Mouse (Mus musculus) lung, postnatal 0 days (tissue): ENCODE data around the gene Pnrc2. TPM values are rescaled to one million over a fixed set of nuclear protein-coding genes. Genes with fewer than 3 reads are reported as not detected.

Experiments used
- ATAC-seq: fragments of 200-750 bp; cut with Nextera tagmentation; 2 replicates; pipeline ENCODE4 v1.8.0; 2017; ENCODE audit warnings: moderate library complexity
- DNase-seq: peaks from one replicate; pipeline ENCODE4 v3.0.0-alpha.2; 2016; ENCODE audit warnings: low spot score
- H3K27ac ChIP-seq: fragments of 300-500 bp; sonication (generic); 2 replicates; pipeline ENCODE4 v1.5.1; 2014; ENCODE audit warnings: antibody characterized with exemption, mild to moderate bottlenecking, low read length, mixed read lengths
- H3K27me3 ChIP-seq: fragments of 300-500 bp; sonication (generic); replicated peaks from 2 replicates; pipeline ENCODE4 v1.6.1; 2014; ENCODE audit warnings: low read length, mixed read lengths; ENCODE audit not compliant: insufficient read depth
- H3K36me3 ChIP-seq: fragments of 300-500 bp; sonication (generic); 2 replicates; pipeline ENCODE4 v1.6.1; 2014; ENCODE audit warnings: low read length, mixed read lengths; ENCODE audit not compliant: insufficient read depth
- H3K4me1 ChIP-seq: fragments of 300-500 bp; sonication (generic); 2 replicates; pipeline ENCODE4 v1.6.1; 2014; ENCODE audit warnings: antibody characterized with exemption, low read depth, low read length, mixed read lengths; ENCODE audit not compliant: insufficient read depth
- H3K4me2 ChIP-seq: fragments of 300-500 bp; sonication (generic); replicated peaks from 2 replicates; pipeline ENCODE4 v1.6.1; 2014; ENCODE audit warnings: low read depth, mild to moderate bottlenecking, low read length, moderate library complexity, mixed read lengths
- H3K4me3 ChIP-seq: fragments of 300-500 bp; sonication (generic); 2 replicates; pipeline ENCODE4 v1.5.1; 2014; ENCODE audit warnings: low read depth, low read length
- H3K9ac ChIP-seq: fragments of 300-500 bp; sonication (generic); replicated peaks from 2 replicates; pipeline ENCODE4 v1.6.1; 2014; ENCODE audit warnings: low read depth, mild to moderate bottlenecking
- H3K9me3 ChIP-seq: fragments of 300-500 bp; sonication (generic); 2 replicates; pipeline ENCODE4 v1.6.1; 2016; ENCODE audit warnings: low read length, mixed read lengths
- CTCF ChIP-seq: IDR thresholded peaks from 2 replicates; pipeline ENCODE4 v1.5.1; 2016; ENCODE audit warnings: antibody characterized with exemption, mild to moderate bottlenecking
- EP300 ChIP-seq: IDR thresholded peaks from 2 replicates; pipeline ENCODE4 v1.6.1; 2016; ENCODE audit warnings: antibody characterized with exemption, mild to moderate bottlenecking, control low read depth
- WGBS: fragments of 180-500 bp; shearing (Covaris S2); extraction: QIAGEN DNeasy Blood & Tissue Kit; methylation state at CpG from one replicate; pipeline ENCODE4 v1.1.7; 2014; 5-methylcytosine and 5-hydroxymethylcytosine counted together
- polyA plus RNA-seq: library from polyadenylated mRNA; unstranded; fragments of >200 nt; fragmentation: Nextera tagmentation; extraction: Ambion mirVana; gene quantifications from 2 replicates; pipeline ENCODE4 v1.2.1, GENCODE M21; 2015

The Pnrc2 gene
- polyA plus RNA-seq, 1 experiment from 2014 or later = 139 TPM

DNA sequence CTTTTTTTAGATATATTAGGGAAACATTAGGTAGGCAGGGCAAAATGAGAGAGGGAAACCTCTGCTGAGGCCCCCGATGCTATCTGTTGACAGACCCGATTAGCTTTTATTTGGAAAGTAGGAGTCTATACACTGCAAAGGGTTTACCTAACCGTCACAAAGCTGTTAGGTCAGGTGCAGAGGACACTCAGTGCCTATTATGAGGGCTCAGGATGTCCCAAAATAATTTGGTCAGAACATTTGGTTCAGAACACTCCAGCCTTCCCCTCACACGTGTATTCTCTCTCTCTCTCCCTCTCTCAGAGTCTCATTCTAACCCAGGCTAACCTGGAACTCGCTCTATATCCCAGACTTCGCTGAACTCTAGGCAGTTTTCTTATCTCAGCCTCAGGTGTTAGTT, 8.4 kb upstream of the Pnrc2 start:
- 62% methylated on average over 6 of the region's 6 CpGs for WGBS

GRCm38 (mm10) chr4:135880576-135880975, 6.9 kb upstream of the Pnrc2 start:
- 89% methylated on average over 10 of the region's 10 CpGs for WGBS
- TF ChIP-seq CTCF (no peak), EP300 (no peak)
- DNase-seq = no peak
- H3K36me3 ChIP-seq = no peaks in the 10 kb centered on the region
- H3K4me1 ChIP-seq = peaks cover 15% of the 10 kb centered on the region; the same call in 1 of the 2 replicates
- no peak overlapping the region for H3K4me3 ChIP-seq
- H3K27ac ChIP-seq = no peak overlapping the region
- ATAC-seq = no peak
- no peak overlapping the region for H3K9ac ChIP-seq
- no peaks in the 10 kb centered on the region for H3K27me3 ChIP-seq
- H3K4me2 ChIP-seq = no peak overlapping the region
- H3K9me3 ChIP-seq = no peaks in the 10 kb centered on the region

More for the DNA sequence above, 8.4 kb upstream of the Pnrc2 start:
- Histone ChIP-seq H3K27me3 (no peaks in the 10 kb centered on the region), H3K36me3 (no peaks in the 10 kb centered on the region), H3K4me3 (no peak overlapping the region), H3K27ac (no peak overlapping the region), H3K4me1 (peaks cover 6% of the 10 kb centered on the region; the same call in 1 of the 2 replicates), H3K4me2 (no peak overlapping the region), H3K9ac (no peak overlapping the region), H3K9me3 (no peaks in the 10 kb centered on the region)
- TF ChIP-seq CTCF (no peak), EP300 (no peak)
- ATAC-seq (no peak), DNase-seq (no peak)

DNA sequence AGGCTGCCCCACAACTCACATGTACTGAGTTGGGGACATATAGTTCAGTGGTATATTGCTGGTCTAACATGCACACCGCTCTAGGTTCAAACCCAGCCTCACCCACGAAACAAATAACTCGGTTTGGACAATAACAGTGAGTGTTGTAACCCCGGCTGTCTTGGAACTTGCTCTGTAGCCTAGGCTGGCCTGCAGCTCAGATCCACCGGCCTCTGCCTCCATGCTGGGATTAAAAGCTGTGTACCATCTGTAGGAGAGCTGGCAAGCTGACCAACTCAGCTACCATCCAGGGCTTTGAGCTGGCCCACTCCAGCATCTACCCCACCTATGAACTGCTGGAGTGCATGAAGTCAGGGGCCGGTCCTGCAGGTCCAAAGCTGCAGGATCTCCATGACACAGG, 6.4 kb upstream of the Pnrc2 start:
- WGBS = 93% methylated on average over 6 of the region's 6 CpGs
- peaks cover 19% of the 10 kb centered on the region for H3K4me1 ChIP-seq
- H3K27ac ChIP-seq = no peak overlapping the region
- H3K36me3 ChIP-seq = no peaks in the 10 kb centered on the region
- TF ChIP-seq CTCF = no peak
- no peak for TF ChIP-seq EP300
- ATAC-seq (no peak), DNase-seq (no peak)
- no peaks in the 10 kb centered on the region for H3K9me3 ChIP-seq
- H3K4me3 ChIP-seq = no peak overlapping the region
- no peak overlapping the region for H3K4me2 ChIP-seq
- no peak overlapping the region for H3K9ac ChIP-seq
- no peaks in the 10 kb centered on the region for H3K27me3 ChIP-seq

- no peak for TF ChIP-seq EP300
- no peak for TF ChIP-seq CTCF
These were observed 5.4 kb upstream of the Pnrc2 start for GRCm38 (mm10) chr4:135879021-135879420.

GRCm38 (mm10) chr4:135877742-135878141, 4.1 kb upstream of the Pnrc2 start:
- WGBS = 52% methylated on average over 2 of the region's 2 CpGs
- peak; percentile 46 for DNase-seq
- ATAC-seq = no peak

More at GRCm38 (mm10) chr4:135879021-135879420, 5.4 kb upstream of the Pnrc2 start:
- H3K27me3 ChIP-seq = no peaks in the 10 kb centered on the region
- no peaks in the 10 kb centered on the region for H3K9me3 ChIP-seq
- WGBS = 50% methylated on average over 6 of the region's 6 CpGs
- no peaks in the 10 kb centered on the region for H3K36me3 ChIP-seq
- H3K27ac ChIP-seq = no peak overlapping the region
- no peak overlapping the region for H3K4me2 ChIP-seq
- peak; percentile 14; the same call in 1 of the 2 replicates for ATAC-seq
- no peak overlapping the region for H3K4me3 ChIP-seq
- no peak overlapping the region for H3K9ac ChIP-seq
- H3K4me1 ChIP-seq = peaks cover 26% of the 10 kb centered on the region
- peak; percentile 67 for DNase-seq

DNA sequence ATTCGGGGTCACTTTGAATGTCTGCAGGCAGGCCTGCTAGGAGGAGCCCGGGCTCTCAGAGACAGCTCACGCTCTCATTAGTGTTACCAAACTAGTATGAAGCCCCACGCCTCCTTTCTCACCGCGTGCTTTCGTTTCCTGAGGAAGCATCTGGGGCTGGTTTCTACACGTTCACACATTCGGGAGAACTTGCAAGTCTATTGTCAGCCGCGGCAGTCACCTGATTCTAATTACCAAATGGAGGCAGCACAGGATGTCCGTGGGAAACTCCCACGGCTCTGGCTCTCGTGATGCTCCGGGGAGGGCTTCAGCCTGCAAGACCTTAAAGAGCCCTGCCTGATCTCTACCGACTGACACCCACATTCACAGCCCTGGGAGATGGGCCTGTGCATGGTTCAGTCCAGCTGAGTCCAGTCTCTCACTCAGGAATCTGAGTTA, 3.0 kb upstream of the Pnrc2 start:
- WGBS = under 1% methylated on average over 16 of the region's 16 CpGs
- H3K36me3 ChIP-seq = no peaks in the 10 kb centered on the region; the same call in 1 of the 2 replicates
- H3K4me3 ChIP-seq = peak overlapping the region; percentile 26
- H3K9me3 ChIP-seq = no peaks in the 10 kb centered on the region
- H3K27ac ChIP-seq = peak overlapping the region; percentile 100
- peak overlapping the region; percentile 57 for H3K4me2 ChIP-seq
- peak overlapping the region; percentile 26; the same call in 1 of the 2 replicates for H3K9ac ChIP-seq
- peaks cover 32% of the 10 kb centered on the region for H3K4me1 ChIP-seq
- no peaks in the 10 kb centered on the region for H3K27me3 ChIP-seq
- ATAC-seq = peak; percentile 47
- TF ChIP-seq EP300 = peak; percentile 90
- no peak for TF ChIP-seq CTCF
- DNase-seq = peak; percentile 94

More at GRCm38 (mm10) chr4:135877742-135878141, 4.1 kb upstream of the Pnrc2 start:
- TF ChIP-seq EP300 = no peak
- peak; percentile 67 for TF ChIP-seq CTCF
- Histone ChIP-seq H3K9me3 (no peaks in the 10 kb centered on the region), H3K27ac (no peak overlapping the region), H3K27me3 (no peaks in the 10 kb centered on the region), H3K36me3 (no peaks in the 10 kb centered on the region), H3K4me1 (peaks cover 21% of the 10 kb centered on the region), H3K4me3 (no peak overlapping the region), H3K9ac (no peak overlapping the region), H3K4me2 (no peak overlapping the region)
